Mouse (Mus musculus) brain, embryonic 14.5 days (tissue): Measurements from ENCODE around the gene Ppdpf.

Source experiments
- CTCF ChIP-seq: fragments of 200-500 bp; IDR thresholded peaks from 2 replicates; pipeline ENCODE4 v1.5.1; 2012; ENCODE audit warnings: inconsistent platforms, mild to moderate bottlenecking, moderate library complexity, borderline replicate concordance; ENCODE audit not compliant: insufficient read depth, insufficient read length; ENCODE audit errors: extremely low read depth
- POLR2A ChIP-seq: fragments of 200-500 bp; IDR thresholded peaks from 2 replicates; pipeline ENCODE4 v1.6.1; 2012; ENCODE audit warnings: mild to moderate bottlenecking, inconsistent platforms, borderline replicate concordance; ENCODE audit not compliant: poor library complexity, insufficient read depth, insufficient read length, severe bottlenecking; ENCODE audit errors: extremely low read depth

GRCm38 (mm10) chr2:181144675-181145074 is 42.4 kb upstream of the Ppdpf start:
- TF ChIP-seq CTCF = no peak
- no peak for TF ChIP-seq POLR2A
